Mouse (Mus musculus) left cerebral cortex, adult 11 months (tissue): ENCODE results near the gene Gm3147.
"Not testable (repeated sequence)": the region's sequence is repeated elsewhere in the genome, so short reads cannot be mapped to it uniquely, and the experiment has no call there.

Experiments used
- DNase-seq: peaks from one replicate; pipeline ENCODE4 v3.0.0; 2022; ENCODE audit warnings: low spot score

Gm3147 gene

GRCm38 (mm10) chr5:94616242-94616641, at the start of gene Gm3147:
TSS of gene Gm3147 (minus strand) at chr5:94616342.
- not testable (repeated sequence) for DNase-seq

GRCm38 (mm10) chr5:94648082-94648481, 31.9 kb upstream of the Gm3147 start, which contains the start of gene Gm6205:
TSS of gene Gm6205 (plus strand) at chr5:94648382.
- not testable (repeated sequence) for DNase-seq

- not testable (repeated sequence) for DNase-seq
Observed at GRCm38 (mm10) chr5:94623679-94624078, 7.5 kb upstream of the Gm3147 start, which contains the start of gene Gm6509. TSS of gene Gm6509 (plus strand) at chr5:94623979.
